Mouse (Mus musculus) brain, embryonic 14.5 days (tissue): ENCODE data around the gene Rpn1. TPM values are rescaled to one million over a fixed set of nuclear protein-coding genes. Genes with fewer than 3 reads are reported as not detected.

Experiments used
- DNase-seq: peaks from one replicate; pipeline ENCODE4 v3.0.0-alpha.2; 2011; ENCODE audit warnings: low read depth
- CTCF ChIP-seq: fragments of 200-500 bp; IDR thresholded peaks from 2 replicates; pipeline ENCODE4 v1.5.1; 2012; ENCODE audit warnings: inconsistent platforms, mild to moderate bottlenecking, moderate library complexity, borderline replicate concordance; ENCODE audit not compliant: insufficient read depth, insufficient read length; ENCODE audit errors: extremely low read depth
- POLR2A ChIP-seq: fragments of 200-500 bp; IDR thresholded peaks from 2 replicates; pipeline ENCODE4 v1.6.1; 2012; ENCODE audit warnings: mild to moderate bottlenecking, inconsistent platforms, borderline replicate concordance; ENCODE audit not compliant: poor library complexity, insufficient read depth, insufficient read length, severe bottlenecking; ENCODE audit errors: extremely low read depth
- polyA plus RNA-seq: library from polyadenylated mRNA; depleted of rRNA; stranded (reverse); fragments of >200 nt; gene quantifications from 2 replicates; pipeline ENCODE4 v1.2.3, GENCODE M21; 2012; rRNA removed

Gene Rpn1
- 215 and 219 TPM in 2 replicates for polyA plus RNA-seq

DNA sequence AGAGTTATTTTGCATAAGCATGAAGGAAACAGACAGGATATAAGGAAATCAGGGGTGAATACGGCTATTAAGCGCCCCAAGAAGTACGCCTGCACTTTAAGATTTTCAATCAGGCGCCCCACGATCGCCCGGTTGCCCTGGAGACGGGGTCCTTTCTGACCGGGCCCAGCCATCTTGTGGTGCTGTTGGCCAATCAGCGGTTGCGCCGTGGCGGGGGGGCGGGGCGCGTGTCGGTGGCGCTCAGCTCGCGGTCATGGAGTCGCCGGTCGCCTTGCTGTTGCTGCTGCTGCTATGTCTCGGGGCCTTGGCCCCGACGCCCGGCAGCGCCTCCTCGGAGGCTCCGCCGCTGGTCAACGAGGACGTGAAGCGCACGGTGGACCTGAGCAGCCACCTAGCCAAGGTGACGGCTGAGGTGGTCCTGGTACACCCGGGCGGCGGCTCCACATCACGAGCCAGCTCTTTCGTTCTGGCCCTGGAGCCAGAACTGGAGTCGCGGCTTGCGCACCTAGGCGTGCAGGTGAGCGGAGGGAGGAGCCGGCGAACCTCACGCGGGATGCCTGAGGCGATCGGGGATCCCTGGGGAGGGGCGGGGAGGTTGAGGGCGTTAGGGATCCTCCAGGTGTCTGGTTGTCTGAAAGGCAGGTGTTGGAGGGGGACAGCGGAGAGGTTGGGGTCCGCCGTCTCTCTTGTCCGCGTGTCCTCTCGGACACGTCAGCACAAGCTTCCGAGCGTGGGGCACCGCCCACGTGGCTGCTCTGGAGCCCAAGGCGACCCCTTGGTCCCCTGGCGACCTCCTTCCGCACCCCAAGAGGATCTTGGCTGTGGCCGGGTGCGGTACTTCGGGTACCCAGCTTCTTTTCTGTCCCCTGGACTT lies at the start of gene Rpn1:
Rpn1 (plus strand) TSS at position 205 of the 874 bp plus-strand sequence.
- TF ChIP-seq CTCF (no peak), POLR2A (peak; percentile 92)
- peak; percentile 98 for DNase-seq

- peak; percentile 3 for DNase-seq
- TF ChIP-seq CTCF (no peak), POLR2A (no peak)
These were observed 46.7 kb upstream of the Rpn1 start for GRCm38 (mm10) chr6:88037471-88038045.

- DNase-seq, result no peak
- TF ChIP-seq CTCF (no peak), POLR2A (no peak)
These were observed 44.9 kb upstream of the Rpn1 start for GRCm38 (mm10) chr6:88039426-88039825.

DNA sequence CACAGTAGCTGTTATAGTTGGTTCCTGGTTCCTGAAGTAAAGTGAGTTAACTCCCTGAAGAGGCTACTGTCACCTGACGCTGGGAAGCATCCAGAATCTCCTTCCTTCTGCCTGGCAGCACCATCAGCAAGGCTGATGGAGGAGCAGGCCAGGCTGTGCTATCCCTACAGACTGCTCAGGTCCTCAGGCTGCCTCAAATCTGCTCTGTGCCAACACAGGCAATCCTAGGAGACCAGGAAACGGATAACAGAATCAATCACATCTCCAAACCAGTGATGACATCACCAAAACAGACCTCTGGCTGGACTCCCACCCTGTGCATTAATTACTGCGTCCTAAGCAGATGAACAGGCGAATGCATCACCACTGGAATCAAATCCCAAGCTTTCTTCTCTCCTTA lies 43.1 kb upstream of the Rpn1 start:
- DNase-seq, result no peak
- TF ChIP-seq CTCF, result no peak
- no peak for TF ChIP-seq POLR2A

- TF ChIP-seq CTCF (no peak), POLR2A (no peak)
- no peak for DNase-seq
These were observed 41.9 kb upstream of the Rpn1 start for GRCm38 (mm10) chr6:88042336-88042735.

DNA sequence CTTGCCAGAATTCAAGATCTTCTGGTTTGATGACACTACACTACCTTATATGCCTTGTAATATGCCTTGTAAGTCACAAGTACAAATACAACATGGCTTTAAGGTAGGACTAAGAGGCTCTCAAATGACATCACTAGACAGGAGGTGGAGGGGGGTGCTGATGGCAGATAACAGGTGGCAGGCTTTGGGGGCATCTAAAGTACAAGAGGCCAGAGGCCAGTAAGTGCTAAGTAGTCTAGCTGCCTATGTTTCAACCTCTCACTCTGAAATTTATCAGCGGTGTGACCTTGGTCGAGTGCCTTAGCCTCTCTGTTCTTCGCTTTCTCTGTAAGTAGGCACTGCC lies 40.1 kb upstream of the Rpn1 start:
- no peak for DNase-seq
- TF ChIP-seq CTCF (no peak), POLR2A (no peak)

- TF ChIP-seq POLR2A, result peak; percentile 71; the same call in 1 of the 2 replicates
- no peak for TF ChIP-seq CTCF
- peak; percentile 99 for DNase-seq
These were observed 39.5 kb upstream of the Rpn1 start, which contains the start of gene Rab7 for GRCm38 (mm10) chr6:88044577-88045405. Gene Rab7, minus strand, starts transcription at chr6:88045270.

DNA sequence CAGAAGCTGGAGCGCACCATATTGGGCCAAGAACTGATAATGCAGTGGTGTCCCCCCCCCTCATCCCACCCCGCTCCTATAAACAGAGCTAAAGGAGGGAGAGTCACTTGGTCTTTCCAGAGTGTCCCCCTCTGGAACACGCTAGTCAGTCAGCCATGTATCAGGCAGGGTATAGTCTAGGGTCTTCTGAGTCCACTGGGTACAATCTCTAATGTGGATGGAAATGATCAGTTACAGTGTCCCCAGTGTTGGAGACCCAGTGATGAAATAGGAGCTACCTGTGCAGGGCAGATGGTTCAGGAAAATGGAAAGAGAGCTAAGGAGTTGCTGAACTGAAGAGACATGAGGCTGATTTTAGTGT lies 38.9 kb upstream of the Rpn1 start:
- TF ChIP-seq CTCF, result no peak
- no peak for TF ChIP-seq POLR2A
- no peak for DNase-seq

DNA sequence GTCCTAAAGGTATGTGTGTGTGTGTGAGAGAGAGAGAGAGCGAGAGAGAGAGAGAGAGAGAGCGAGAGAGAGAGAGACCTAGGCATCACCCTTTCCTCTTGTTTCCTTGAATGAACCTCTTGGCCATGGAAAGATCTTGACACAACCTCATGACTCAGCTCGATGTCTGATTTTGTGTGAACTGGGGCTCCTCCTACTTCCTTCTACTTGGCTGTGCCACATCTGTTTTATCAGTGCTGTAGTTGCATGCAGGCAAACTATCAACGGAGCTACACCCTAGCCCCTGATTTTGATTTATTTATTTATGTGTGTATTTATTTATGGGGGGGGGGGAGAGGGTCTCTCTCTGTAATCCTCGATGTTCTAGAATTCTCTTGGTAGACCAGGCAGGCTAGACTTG lies 36.4 kb upstream of the Rpn1 start:
- no peak for TF ChIP-seq POLR2A
- TF ChIP-seq CTCF, result no peak
- DNase-seq, result no peak

GRCm38 (mm10) chr6:88049008-88049407 lies 35.3 kb upstream of the Rpn1 start:
- DNase-seq, result no peak
- no peak for TF ChIP-seq POLR2A

DNA sequence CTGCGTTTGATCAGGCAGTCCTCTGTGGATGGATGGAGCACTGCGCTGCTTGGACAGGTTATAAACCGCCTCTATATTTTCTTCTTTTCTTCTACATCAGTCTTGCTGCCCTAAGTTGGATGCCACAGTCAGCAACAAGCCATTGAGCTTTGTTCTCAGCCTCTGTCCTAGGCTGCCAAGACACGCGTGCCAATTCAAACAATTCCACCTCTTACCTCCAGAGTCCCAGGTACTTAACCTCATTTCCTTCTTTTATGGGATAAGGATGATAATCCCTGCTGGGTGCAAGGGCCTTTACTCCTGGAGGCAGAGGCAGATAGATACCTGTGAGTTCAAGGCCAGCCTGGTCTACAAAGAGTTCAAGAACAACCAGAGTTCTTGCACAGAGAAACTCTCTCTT lies 33.1 kb upstream of the Rpn1 start:
- DNase-seq, result no peak
- TF ChIP-seq POLR2A (no peak), CTCF (no peak)
